25 mouse cellular contexts compared by ENCODE assay signal in the genomic region with DNA sequence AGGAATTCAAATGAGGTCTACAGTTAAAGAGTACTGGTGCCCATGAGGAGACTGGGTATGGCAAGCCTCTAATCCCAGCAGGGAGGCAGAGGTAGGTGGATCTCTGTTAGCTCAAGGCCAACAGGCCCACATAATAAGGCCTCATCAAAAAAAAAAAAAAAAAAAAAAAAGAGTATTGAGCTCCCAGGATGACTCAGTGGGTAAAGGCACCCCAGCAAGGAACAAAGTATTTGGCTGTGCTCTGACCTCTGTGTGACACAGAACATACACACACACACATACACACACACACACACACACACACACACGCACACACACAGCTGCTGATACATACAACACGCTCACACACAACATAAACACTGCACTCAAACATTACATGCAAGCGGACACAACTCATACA.
"Had no signal": no experiment of that assay in that cellular context is flagged by ENCODE, and none has a peak within 500 bp of the region (broad histone marks: within the 10 kb centered on the region; RNA-seq: fewer than 3 reads in every experiment).

No protein-coding gene starts in this region.

- H3K9ac ChIP-seq: heart, embryonic 12.5 days; hindbrain, embryonic 13.5 days; hindbrain, embryonic 15.5 days; kidney, embryonic 15.5 days; limb, embryonic 13.5 days; limb, embryonic 15.5 days had no signal

- DNase-seq: gastrocnemius, adult 2 months; gastrocnemius, postnatal 10 days; gastrocnemius, postnatal 25 days; heart, adult 18-20 months; heart, postnatal 10 days; heart, postnatal 4 days; kidney, adult 11 months; kidney, adult 2 months; kidney, adult 9 months; kidney, postnatal 14 days; kidney, postnatal 36 days; layer of hippocampus, adult 9-11 months; layer of hippocampus, postnatal 36 days; left cerebral cortex, postnatal 4 days had no signal

- H3K4me1 ChIP-seq: hindbrain, embryonic 13.5 days; hindbrain, embryonic 15.5 days; kidney, embryonic 15.5 days; limb, embryonic 15.5 days had no signal

- ATAC-seq: hindbrain, postnatal 0 days; intestine, embryonic 16.5 days had no signal

- H3K4me3 ChIP-seq: gastrocnemius, adult 2 months; heart, embryonic 12.5 days; hindbrain, embryonic 10.5 days; hindbrain, embryonic 13.5 days; hindbrain, embryonic 15.5 days; kidney, embryonic 15.5 days; layer of hippocampus, adult 2 months; limb, embryonic 13.5 days; limb, embryonic 15.5 days had no signal

- H3K27me3 ChIP-seq: heart, embryonic 12.5 days; hindbrain, embryonic 13.5 days; hindbrain, embryonic 15.5 days; kidney, embryonic 15.5 days; limb, embryonic 13.5 days; limb, embryonic 15.5 days had no signal

- H3K9me3 ChIP-seq: heart, embryonic 12.5 days; hindbrain, embryonic 10.5 days; hindbrain, embryonic 13.5 days; hindbrain, embryonic 15.5 days; kidney, embryonic 15.5 days; limb, embryonic 13.5 days; limb, embryonic 15.5 days had no signal

- H3K36me3 ChIP-seq: heart, embryonic 12.5 days; hindbrain, embryonic 10.5 days; hindbrain, embryonic 13.5 days; hindbrain, embryonic 15.5 days; kidney, embryonic 15.5 days; limb, embryonic 13.5 days; limb, embryonic 15.5 days had no signal

- H3K4me2 ChIP-seq: heart, embryonic 12.5 days; hindbrain, embryonic 13.5 days; hindbrain, embryonic 15.5 days; kidney, embryonic 15.5 days; limb, embryonic 13.5 days; limb, embryonic 15.5 days had no signal

- H3K27ac ChIP-seq: gastrocnemius, adult 2 months; hindbrain, embryonic 10.5 days; hindbrain, embryonic 13.5 days; hindbrain, embryonic 15.5 days; hindbrain, postnatal 0 days; kidney, embryonic 15.5 days; kidney, postnatal 0 days; layer of hippocampus, adult 2 months; limb, embryonic 13.5 days; limb, embryonic 15.5 days had no signal
